Mouse (Mus musculus) limb, embryonic 14.5 days (tissue): ENCODE measurements at regions not wholly inside any gene's neighbourhood (a gene's known extent, or its start where the extent isn't known, plus 50 kb on each side); places are given as distances from the start of the nearest gene placed in this dataset.

ENCODE experiments used
- ATAC-seq: fragments of 200-750 bp; cut with Nextera tagmentation; 2 replicates; pipeline ENCODE4 v1.8.0; 2017; ENCODE audit warnings: low read depth, moderate number of reproducible peaks, moderate TSS enrichment; ENCODE audit not compliant: low FRiP score
- DNase-seq: peaks from one replicate; pipeline ENCODE4 v3.0.0-alpha.2; 2015; ENCODE audit warnings: low spot score
- H3K27ac ChIP-seq: fragments of 300-500 bp; sonication (generic); replicated peaks from 2 replicates; pipeline ENCODE4 v1.5.1; 2014; ENCODE audit warnings: low read depth, mild to moderate bottlenecking, low read length, moderate library complexity, mixed read lengths
- H3K27me3 ChIP-seq: fragments of 300-500 bp; sonication (generic); 2 replicates; pipeline ENCODE4 v1.6.1; 2014; ENCODE audit warnings: low read length, mixed read lengths; ENCODE audit not compliant: control insufficient read depth, insufficient read depth
- H3K36me3 ChIP-seq: fragments of 300-500 bp; sonication (generic); 2 replicates; pipeline ENCODE4 v1.6.1; 2014; ENCODE audit warnings: mild to moderate bottlenecking, low read length, moderate library complexity, mixed read lengths; ENCODE audit not compliant: control insufficient read depth, insufficient read depth
- H3K4me1 ChIP-seq: fragments of 300-500 bp; sonication (generic); 2 replicates; pipeline ENCODE4 v1.6.1; 2014; ENCODE audit warnings: antibody characterized with exemption, low read length, mixed read lengths; ENCODE audit not compliant: control insufficient read depth, insufficient read depth
- H3K4me2 ChIP-seq: fragments of 300-500 bp; sonication (generic); replicated peaks from 2 replicates; pipeline ENCODE4 v1.6.1; 2014; ENCODE audit warnings: low read depth, mild to moderate bottlenecking, low read length, moderate library complexity; ENCODE audit not compliant: severe bottlenecking
- H3K4me3 ChIP-seq: fragments of 300-500 bp; sonication (generic); replicated peaks from 2 replicates; pipeline ENCODE4 v1.5.1; 2014; ENCODE audit warnings: low read length
- H3K9ac ChIP-seq: fragments of 300-500 bp; sonication (generic); 2 replicates; pipeline ENCODE4 v1.6.1; 2014; ENCODE audit warnings: mild to moderate bottlenecking, low read depth, low read length, moderate library complexity; ENCODE audit not compliant: severe bottlenecking
- H3K9me3 ChIP-seq: fragments of 300-500 bp; sonication (generic); 2 replicates; pipeline ENCODE4 v1.6.1; 2016; ENCODE audit warnings: low read length; ENCODE audit not compliant: control insufficient read depth
- POLR2A ChIP-seq: fragments of 200-500 bp; IDR thresholded peaks from 2 replicates; pipeline ENCODE4 v1.8.0; 2012; ENCODE audit warnings: inconsistent platforms, mild to moderate bottlenecking, moderate library complexity, borderline replicate concordance; ENCODE audit not compliant: insufficient read depth, insufficient read length; ENCODE audit errors: extremely low read depth
- WGBS: fragments of 180-500 bp; shearing (Covaris S2); extraction: QIAGEN DNeasy Blood & Tissue Kit; methylation state at CpG from one replicate; pipeline ENCODE4 v1.1.7; 2014; 5-methylcytosine and 5-hydroxymethylcytosine counted together

- no peak overlapping the region for H3K9ac ChIP-seq
- no peak overlapping the region for H3K4me3 ChIP-seq
- TF ChIP-seq POLR2A: no peak
- no peaks in the 10 kb centered on the region for H3K27me3 ChIP-seq
- peaks cover 6% of the 10 kb centered on the region; the same call in 1 of the 2 replicates for H3K9me3 ChIP-seq
- H3K27ac ChIP-seq: no peak overlapping the region
- peaks cover 6% of the 10 kb centered on the region for H3K4me1 ChIP-seq
- DNase-seq (peak; percentile 58), ATAC-seq (peak; percentile 53)
- H3K4me2 ChIP-seq: no peak overlapping the region
- H3K36me3 ChIP-seq: no peaks in the 10 kb centered on the region
- WGBS: 45% methylated on average over 5 of the region's 5 CpGs
Observed at GRCm38 (mm10) chr19:56169133-56169997, 117.6 kb upstream of the Habp2 start.

GRCm38 (mm10) chr19:56169998-56170274 is 117.0 kb upstream of the Habp2 start:
- H3K36me3 ChIP-seq: no peaks in the 10 kb centered on the region
- H3K4me1 ChIP-seq: peaks cover 11% of the 10 kb centered on the region
- no peak for DNase-seq
- no peak for ATAC-seq
- H3K27ac ChIP-seq: no peak overlapping the region
- H3K27me3 ChIP-seq: no peaks in the 10 kb centered on the region
- no peak overlapping the region for H3K9ac ChIP-seq
- TF ChIP-seq POLR2A: no peak
- no peak overlapping the region for H3K4me2 ChIP-seq
- peaks cover 6% of the 10 kb centered on the region; the same call in 1 of the 2 replicates for H3K9me3 ChIP-seq
- 83% methylated on average over 4 of the region's 4 CpGs for WGBS
- H3K4me3 ChIP-seq: no peak overlapping the region

- no peak overlapping the region for H3K27ac ChIP-seq
- TF ChIP-seq POLR2A: no peak
- H3K9me3 ChIP-seq: peaks cover 3% of the 10 kb centered on the region; the same call in 1 of the 2 replicates
- no peak overlapping the region for H3K4me2 ChIP-seq
- no peaks in the 10 kb centered on the region for H3K27me3 ChIP-seq
- H3K4me1 ChIP-seq: peaks cover 19% of the 10 kb centered on the region
- H3K9ac ChIP-seq: no peak overlapping the region
- WGBS: 35% methylated on average over 5 of the region's 5 CpGs
- DNase-seq (no peak), ATAC-seq (no peak)
- no peak overlapping the region for H3K4me3 ChIP-seq
- no peaks in the 10 kb centered on the region for H3K36me3 ChIP-seq
Observed at GRCm38 (mm10) chr19:56172454-56172853, 114.5 kb upstream of the Habp2 start.

- H3K27ac ChIP-seq: peak overlapping the region; percentile 81; the same call in 1 of the 2 replicates
- WGBS: 69% methylated on average over 8 of the region's 8 CpGs
Observed at GRCm38 (mm10) chr19:56176059-56176458, 110.9 kb upstream of the Habp2 start.

GRCm38 (mm10) chr19:56177231-56177745 is 109.6 kb upstream of the Habp2 start:
- Histone ChIP-seq H3K36me3 (no peaks in the 10 kb centered on the region), H3K4me3 (no peak overlapping the region), H3K27ac (peak overlapping the region; percentile 81), H3K4me2 (peak overlapping the region; percentile 2; the same call in 1 of the 2 replicates), H3K9me3 (no peaks in the 10 kb centered on the region), H3K27me3 (no peaks in the 10 kb centered on the region), H3K4me1 (peaks cover 23% of the 10 kb centered on the region), H3K9ac (no peak overlapping the region)
- DNase-seq (peak; percentile 96), ATAC-seq (peak; percentile 92)
- 14% methylated on average over 12 of the region's 12 CpGs for WGBS
- no peak for TF ChIP-seq POLR2A

More at GRCm38 (mm10) chr19:56176059-56176458, 110.9 kb upstream of the Habp2 start:
- H3K4me3 ChIP-seq: no peak overlapping the region
- no peaks in the 10 kb centered on the region for H3K9me3 ChIP-seq
- DNase-seq (peak; percentile 33), ATAC-seq (no peak)
- no peak overlapping the region for H3K4me2 ChIP-seq
- H3K36me3 ChIP-seq: no peaks in the 10 kb centered on the region
- no peaks in the 10 kb centered on the region for H3K27me3 ChIP-seq
- peaks cover 23% of the 10 kb centered on the region for H3K4me1 ChIP-seq
- TF ChIP-seq POLR2A: no peak
- no peak overlapping the region for H3K9ac ChIP-seq
